Mouse (Mus musculus): ENCODE measurements around the gene Rgs18. TPM values are rescaled to one million over a fixed set of nuclear protein-coding genes. Genes with fewer than 3 reads are reported as not detected.

The Rgs18 gene
- 0.23 and 0.39 TPM in 2 replicates for polyA plus RNA-seq (2015; fragmentation: Nextera tagmentation; extraction: Ambion mirVana)

GRCm38 (mm10) chr1:144775331-144775730, at the start of gene Rgs18:
Gene Rgs18, minus strand, starts transcription at chr1:144775435.
- H3K4me1 ChIP-seq (replicated peaks; ENCODE audit: control insufficient read depth, insufficient read depth, low read length), result no peaks in the 10 kb centered on the region
- no peak within 1 kb of the TSS for H3K4me2 ChIP-seq (ENCODE audit: low read length)
- no peak for ATAC-seq
- WGBS, result 85% methylated on average over 5 of the region's 5 CpGs
- no peak within 1 kb of the TSS for H3K4me3 ChIP-seq (replicated peaks; ENCODE audit: low read length)
- no peaks in the 10 kb centered on the region for H3K9me3 ChIP-seq (ENCODE audit: control insufficient read depth, low read length)
- no peaks in the 10 kb centered on the region for H3K36me3 ChIP-seq (ENCODE audit: control insufficient read depth, insufficient read depth)
- no peaks in the 10 kb centered on the region for H3K27me3 ChIP-seq (replicated peaks; ENCODE audit: control insufficient read depth, insufficient read depth, low read length)
- H3K9ac ChIP-seq (replicated peaks; ENCODE audit: low read depth, low read length), result no peak within 1 kb of the TSS
- H3K27ac ChIP-seq (ENCODE audit: low read length), result no peak within 1 kb of the TSS

- H3K4me3 ChIP-seq (replicated peaks; ENCODE audit: low read length), result no peak overlapping the region
- no peak overlapping the region for H3K27ac ChIP-seq (ENCODE audit: low read length)
- H3K4me2 ChIP-seq (ENCODE audit: low read length), result no peak overlapping the region
- H3K4me1 ChIP-seq (replicated peaks; ENCODE audit: control insufficient read depth, insufficient read depth, low read length), result no peaks in the 10 kb centered on the region
- H3K36me3 ChIP-seq (ENCODE audit: control insufficient read depth, insufficient read depth), result no peaks in the 10 kb centered on the region
- no peaks in the 10 kb centered on the region for H3K27me3 ChIP-seq (replicated peaks; ENCODE audit: control insufficient read depth, insufficient read depth, low read length)
- H3K9ac ChIP-seq (replicated peaks; ENCODE audit: low read depth, low read length), result no peak overlapping the region
- no peak for ATAC-seq
- WGBS, result 86% methylated on average over 1 of the region's 1 CpGs
- no peaks in the 10 kb centered on the region for H3K9me3 ChIP-seq (ENCODE audit: control insufficient read depth, low read length)
These were observed 841 bp downstream of the Rgs18 start for GRCm38 (mm10) chr1:144774394-144774793.

GRCm38 (mm10) chr1:144766218-144766617, 9.0 kb downstream of the Rgs18 start:
- Histone ChIP-seq H3K9me3 (ENCODE audit: control insufficient read depth, low read length) (no peaks in the 10 kb centered on the region), H3K36me3 (ENCODE audit: control insufficient read depth, insufficient read depth) (no peaks in the 10 kb centered on the region), H3K27ac (ENCODE audit: low read length) (no peak overlapping the region), H3K4me2 (ENCODE audit: low read length) (no peak overlapping the region), H3K4me3 (replicated peaks; ENCODE audit: low read length) (no peak overlapping the region), H3K4me1 (replicated peaks; ENCODE audit: control insufficient read depth, insufficient read depth, low read length) (no peaks in the 10 kb centered on the region), H3K27me3 (replicated peaks; ENCODE audit: control insufficient read depth, insufficient read depth, low read length) (no peaks in the 10 kb centered on the region), H3K9ac (replicated peaks; ENCODE audit: low read depth, low read length) (no peak overlapping the region)
- ATAC-seq, result no peak
- 66% methylated on average over 2 of the region's 2 CpGs for WGBS

GRCm38 (mm10) chr1:144760792-144761191, 14.4 kb downstream of the Rgs18 start:
- WGBS, result 90% methylated on average over 3 of the region's 3 CpGs
- Histone ChIP-seq H3K36me3 (ENCODE audit: control insufficient read depth, insufficient read depth) (no peaks in the 10 kb centered on the region), H3K9me3 (ENCODE audit: control insufficient read depth, low read length) (no peaks in the 10 kb centered on the region), H3K4me1 (replicated peaks; ENCODE audit: control insufficient read depth, insufficient read depth, low read length) (no peaks in the 10 kb centered on the region), H3K4me3 (replicated peaks; ENCODE audit: low read length) (no peak overlapping the region), H3K27me3 (replicated peaks; ENCODE audit: control insufficient read depth, insufficient read depth, low read length) (no peaks in the 10 kb centered on the region), H3K27ac (ENCODE audit: low read length) (no peak overlapping the region), H3K9ac (replicated peaks; ENCODE audit: low read depth, low read length) (no peak overlapping the region), H3K4me2 (ENCODE audit: low read length) (no peak overlapping the region)
- no peak for ATAC-seq

GRCm38 (mm10) chr1:144750763-144751162, 24.5 kb downstream of the Rgs18 start:
- Histone ChIP-seq H3K27me3 (replicated peaks; ENCODE audit: control insufficient read depth, insufficient read depth, low read length) (no peaks in the 10 kb centered on the region), H3K4me1 (replicated peaks; ENCODE audit: control insufficient read depth, insufficient read depth, low read length) (no peaks in the 10 kb centered on the region), H3K36me3 (ENCODE audit: control insufficient read depth, insufficient read depth) (no peaks in the 10 kb centered on the region), H3K9ac (replicated peaks; ENCODE audit: low read depth, low read length) (no peak overlapping the region), H3K4me3 (replicated peaks; ENCODE audit: low read length) (no peak overlapping the region), H3K4me2 (ENCODE audit: low read length) (no peak overlapping the region), H3K9me3 (ENCODE audit: control insufficient read depth, low read length) (no peaks in the 10 kb centered on the region), H3K27ac (ENCODE audit: low read length) (no peak overlapping the region)
- WGBS, result 76% methylated on average over 3 of the region's 3 CpGs
- no peak for ATAC-seq

- Histone ChIP-seq H3K36me3 (ENCODE audit: control insufficient read depth, insufficient read depth) (no peaks in the 10 kb centered on the region), H3K9ac (replicated peaks; ENCODE audit: low read depth, low read length) (no peak overlapping the region), H3K4me2 (ENCODE audit: low read length) (no peak overlapping the region), H3K4me3 (replicated peaks; ENCODE audit: low read length) (no peak overlapping the region), H3K9me3 (ENCODE audit: control insufficient read depth, low read length) (no peaks in the 10 kb centered on the region), H3K27ac (ENCODE audit: low read length) (no peak overlapping the region), H3K27me3 (replicated peaks; ENCODE audit: control insufficient read depth, insufficient read depth, low read length) (no peaks in the 10 kb centered on the region), H3K4me1 (replicated peaks; ENCODE audit: control insufficient read depth, insufficient read depth, low read length) (no peaks in the 10 kb centered on the region)
- WGBS, result 91% methylated on average over 1 of the region's 1 CpGs
- no peak for ATAC-seq
These were observed 29.1 kb downstream of the Rgs18 start for GRCm38 (mm10) chr1:144746182-144746581.

GRCm38 (mm10) chr1:144737739-144738138, 37.5 kb downstream of the Rgs18 start:
- Histone ChIP-seq H3K4me1 (replicated peaks; ENCODE audit: control insufficient read depth, insufficient read depth, low read length) (no peaks in the 10 kb centered on the region), H3K9me3 (ENCODE audit: control insufficient read depth, low read length) (no peaks in the 10 kb centered on the region), H3K36me3 (ENCODE audit: control insufficient read depth, insufficient read depth) (no peaks in the 10 kb centered on the region), H3K4me2 (ENCODE audit: low read length) (no peak overlapping the region), H3K27me3 (replicated peaks; ENCODE audit: control insufficient read depth, insufficient read depth, low read length) (no peaks in the 10 kb centered on the region), H3K27ac (ENCODE audit: low read length) (no peak overlapping the region), H3K9ac (replicated peaks; ENCODE audit: low read depth, low read length) (no peak overlapping the region), H3K4me3 (replicated peaks; ENCODE audit: low read length) (no peak overlapping the region)
- WGBS, result 68% methylated on average over 6 of the region's 6 CpGs
- no peak for ATAC-seq

GRCm38 (mm10) chr1:144720736-144721135, 54.5 kb downstream of the Rgs18 start:
- H3K36me3 ChIP-seq (ENCODE audit: control insufficient read depth, insufficient read depth), result no peaks in the 10 kb centered on the region
- no peaks in the 10 kb centered on the region for H3K4me1 ChIP-seq (replicated peaks; ENCODE audit: control insufficient read depth, insufficient read depth, low read length)
- no peaks in the 10 kb centered on the region for H3K27me3 ChIP-seq (replicated peaks; ENCODE audit: control insufficient read depth, insufficient read depth, low read length)
- H3K9me3 ChIP-seq (ENCODE audit: control insufficient read depth, low read length), result no peaks in the 10 kb centered on the region
- H3K27ac ChIP-seq (ENCODE audit: low read length), result no peak overlapping the region
- no peak for ATAC-seq
- no peak overlapping the region for H3K4me2 ChIP-seq (ENCODE audit: low read length)
- WGBS, result 78% methylated on average over 4 of the region's 4 CpGs
- no peak overlapping the region for H3K9ac ChIP-seq (replicated peaks; ENCODE audit: low read depth, low read length)
- H3K4me3 ChIP-seq (replicated peaks; ENCODE audit: low read length), result no peak overlapping the region

- Histone ChIP-seq H3K9me3 (ENCODE audit: control insufficient read depth, low read length) (no peaks in the 10 kb centered on the region), H3K27me3 (replicated peaks; ENCODE audit: control insufficient read depth, insufficient read depth, low read length) (no peaks in the 10 kb centered on the region), H3K4me2 (ENCODE audit: low read length) (no peak overlapping the region), H3K4me1 (replicated peaks; ENCODE audit: control insufficient read depth, insufficient read depth, low read length) (no peaks in the 10 kb centered on the region), H3K36me3 (ENCODE audit: control insufficient read depth, insufficient read depth) (no peaks in the 10 kb centered on the region), H3K4me3 (replicated peaks; ENCODE audit: low read length) (no peak overlapping the region), H3K9ac (replicated peaks; ENCODE audit: low read depth, low read length) (no peak overlapping the region), H3K27ac (ENCODE audit: low read length) (no peak overlapping the region)
- WGBS, result 60% methylated on average over 2 of the region's 2 CpGs
- no peak for ATAC-seq
These were observed 70.9 kb downstream of the Rgs18 start for GRCm38 (mm10) chr1:144704373-144704772.
